Mouse (Mus musculus) spleen, adult 18-20 months (tissue): ENCODE results near the gene Trdn.

Source experiments
- DNase-seq, 2 experiments: peaks; one replicate each; pipeline ENCODE4 v3.0.0; 2022; ENCODE audit warnings: mixed read lengths in 2 of 2

The Trdn gene

GRCm38 (mm10) chr10:33080254-33080653 is at the start of gene Trdn:
TSS of gene Trdn (plus strand) at chr10:33080554.
- DNase-seq = no peak

GRCm38 (mm10) chr10:33060771-33061170 is 19.6 kb upstream of the Trdn start:
- no peak for DNase-seq

- DNase-seq = no peak
Observed at GRCm38 (mm10) chr10:33065566-33065965, 14.8 kb upstream of the Trdn start.

GRCm38 (mm10) chr10:33073126-33073525 is 7.2 kb upstream of the Trdn start:
- no peak for DNase-seq

GRCm38 (mm10) chr10:33082151-33082844 is 1.9 kb downstream of the Trdn start:
- DNase-seq = no peak

GRCm38 (mm10) chr10:33082961-33083626 is 2.7 kb downstream of the Trdn start:
- no peak for DNase-seq

- DNase-seq = no peak
Observed at GRCm38 (mm10) chr10:33083627-33084158, 3.3 kb downstream of the Trdn start.

- DNase-seq = no peak
Observed at GRCm38 (mm10) chr10:33088403-33088802, 8.0 kb downstream of the Trdn start.

GRCm38 (mm10) chr10:33092400-33092799 is 12.0 kb downstream of the Trdn start:
- no peak for DNase-seq

GRCm38 (mm10) chr10:33107942-33108341 is 27.6 kb downstream of the Trdn start:
- DNase-seq = no peak

- DNase-seq = no peak
Observed at GRCm38 (mm10) chr10:33123028-33123427, 42.7 kb downstream of the Trdn start.

GRCm38 (mm10) chr10:33144911-33145310 is 64.6 kb downstream of the Trdn start:
- DNase-seq = no peak

GRCm38 (mm10) chr10:33179731-33180631 is 99.6 kb downstream of the Trdn start:
- no peak for DNase-seq

- no peak for DNase-seq
Observed at GRCm38 (mm10) chr10:33189031-33189430, 108.7 kb downstream of the Trdn start.

GRCm38 (mm10) chr10:33195919-33196318 is 115.6 kb downstream of the Trdn start:
- no peak for DNase-seq

- DNase-seq = no peak
Observed at GRCm38 (mm10) chr10:33198257-33198656, 117.9 kb downstream of the Trdn start.

- DNase-seq = no peak
Observed at GRCm38 (mm10) chr10:33210411-33210810, 130.1 kb downstream of the Trdn start.

- no peak for DNase-seq
Observed at GRCm38 (mm10) chr10:33253911-33254310, 173.6 kb downstream of the Trdn start.

GRCm38 (mm10) chr10:33256202-33256601 is 175.8 kb downstream of the Trdn start:
- DNase-seq = no peak

- no peak for DNase-seq
Observed at GRCm38 (mm10) chr10:33304982-33305381, 224.6 kb downstream of the Trdn start.

- no peak for DNase-seq
Observed at GRCm38 (mm10) chr10:33353026-33353425, 272.7 kb downstream of the Trdn start.

- no peak for DNase-seq
Observed at GRCm38 (mm10) chr10:33366521-33366920, 286.2 kb downstream of the Trdn start.

- DNase-seq = no peak
Observed at GRCm38 (mm10) chr10:33370534-33370933, 290.2 kb downstream of the Trdn start.
